Mouse (Mus musculus) embryonic fibroblast, embryonic 13.5 days (primary cell): ENCODE measurements around the gene Zfp704. TPM values are rescaled to one million over a fixed set of nuclear protein-coding genes. Genes with fewer than 3 reads are reported as not detected.
A peak's percentile ranks its signal among the peaks of the same experiment; 100 is the strongest.

ENCODE experiments used
- H3K27ac ChIP-seq: 2 replicates; pipeline ENCODE4 v1.5.1; 2012; ENCODE audit warnings: low read length, control low read depth, inconsistent platforms; ENCODE audit not compliant: insufficient read depth
- H3K4me1 ChIP-seq: 2 replicates; pipeline ENCODE4 v1.6.1; 2011; ENCODE audit warnings: low read length; ENCODE audit not compliant: control insufficient read depth, insufficient read depth
- H3K4me3 ChIP-seq: 2 replicates; pipeline ENCODE4 v1.5.1; 2011; ENCODE audit warnings: mild to moderate bottlenecking, control low read depth, low read length; ENCODE audit not compliant: insufficient read depth
- CTCF ChIP-seq: IDR thresholded peaks from 2 replicates; pipeline ENCODE4 v1.5.1; 2011; ENCODE audit warnings: mild to moderate bottlenecking, control low read depth, low read length, moderate library complexity, borderline replicate concordance; ENCODE audit not compliant: insufficient read depth
- POLR2A ChIP-seq: IDR thresholded peaks from 2 replicates; pipeline ENCODE4 v1.6.1; 2011; ENCODE audit warnings: low read depth, mild to moderate bottlenecking, control low read depth, low read length, moderate library complexity
- polyA plus RNA-seq: library from polyadenylated mRNA; stranded (reverse); fragments of >200 nt; gene quantifications from 2 replicates; pipeline ENCODE4 v1.2.4, GENCODE M21; 2011; ENCODE audit warnings: low read depth; ENCODE audit not compliant: missing spikeins, insufficient read length

Gene Zfp704
- polyA plus RNA-seq, 1 experiment = 8.2 TPM

DNA sequence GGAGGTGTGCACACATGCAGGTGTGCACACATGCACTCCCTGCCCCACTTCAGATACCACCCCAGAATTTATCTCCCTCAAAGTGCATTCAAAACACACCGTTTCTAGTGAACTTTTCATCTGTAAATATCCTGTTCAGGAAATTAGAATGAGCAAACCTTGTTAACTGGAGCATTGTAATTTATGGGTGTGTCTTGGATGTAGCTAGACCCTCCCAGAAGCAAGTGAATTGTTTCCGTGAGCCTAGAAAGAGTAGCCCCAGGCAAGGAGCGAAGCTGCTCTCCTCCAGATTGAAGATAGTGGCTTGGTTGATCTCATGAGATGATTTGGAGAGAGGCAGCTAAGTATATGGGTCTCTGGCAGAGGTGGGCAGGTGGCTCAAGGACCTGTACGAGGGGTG, 1.3 kb upstream of the Zfp704 start:
- H3K4me1 ChIP-seq = no peaks in the 10 kb centered on the region
- H3K27ac ChIP-seq = no peak overlapping the region
- H3K4me3 ChIP-seq = no peak overlapping the region
- TF ChIP-seq CTCF = no peak

- H3K4me3 ChIP-seq = no peak overlapping the region
- TF ChIP-seq CTCF = no peak
- no peak for TF ChIP-seq POLR2A
- H3K4me1 ChIP-seq = no peaks in the 10 kb centered on the region
- H3K27ac ChIP-seq = no peak overlapping the region
Measured at GRCm38 (mm10) chr3:9610426-9610825, 541 bp upstream of the Zfp704 start.

- TF ChIP-seq CTCF (no peak), POLR2A (no peak)
- no peaks in the 10 kb centered on the region for H3K4me1 ChIP-seq
- H3K4me3 ChIP-seq = peak overlapping the region; percentile 92
- no peak overlapping the region for H3K27ac ChIP-seq
Measured at GRCm38 (mm10) chr3:9608906-9609580, 842 bp downstream of the Zfp704 start.

- Histone ChIP-seq H3K4me1 (no peaks in the 10 kb centered on the region), H3K27ac (no peak overlapping the region), H3K4me3 (peak overlapping the region; percentile 92)
- TF ChIP-seq POLR2A (no peak), CTCF (no peak)
Measured at GRCm38 (mm10) chr3:9608441-9608905, 1.4 kb downstream of the Zfp704 start.

- TF ChIP-seq CTCF = no peak
- no peak for TF ChIP-seq POLR2A
- Histone ChIP-seq H3K27ac (no peak overlapping the region), H3K4me1 (no peaks in the 10 kb centered on the region), H3K4me3 (no peak overlapping the region)
Measured at GRCm38 (mm10) chr3:9607686-9608085, 2.2 kb downstream of the Zfp704 start.

DNA sequence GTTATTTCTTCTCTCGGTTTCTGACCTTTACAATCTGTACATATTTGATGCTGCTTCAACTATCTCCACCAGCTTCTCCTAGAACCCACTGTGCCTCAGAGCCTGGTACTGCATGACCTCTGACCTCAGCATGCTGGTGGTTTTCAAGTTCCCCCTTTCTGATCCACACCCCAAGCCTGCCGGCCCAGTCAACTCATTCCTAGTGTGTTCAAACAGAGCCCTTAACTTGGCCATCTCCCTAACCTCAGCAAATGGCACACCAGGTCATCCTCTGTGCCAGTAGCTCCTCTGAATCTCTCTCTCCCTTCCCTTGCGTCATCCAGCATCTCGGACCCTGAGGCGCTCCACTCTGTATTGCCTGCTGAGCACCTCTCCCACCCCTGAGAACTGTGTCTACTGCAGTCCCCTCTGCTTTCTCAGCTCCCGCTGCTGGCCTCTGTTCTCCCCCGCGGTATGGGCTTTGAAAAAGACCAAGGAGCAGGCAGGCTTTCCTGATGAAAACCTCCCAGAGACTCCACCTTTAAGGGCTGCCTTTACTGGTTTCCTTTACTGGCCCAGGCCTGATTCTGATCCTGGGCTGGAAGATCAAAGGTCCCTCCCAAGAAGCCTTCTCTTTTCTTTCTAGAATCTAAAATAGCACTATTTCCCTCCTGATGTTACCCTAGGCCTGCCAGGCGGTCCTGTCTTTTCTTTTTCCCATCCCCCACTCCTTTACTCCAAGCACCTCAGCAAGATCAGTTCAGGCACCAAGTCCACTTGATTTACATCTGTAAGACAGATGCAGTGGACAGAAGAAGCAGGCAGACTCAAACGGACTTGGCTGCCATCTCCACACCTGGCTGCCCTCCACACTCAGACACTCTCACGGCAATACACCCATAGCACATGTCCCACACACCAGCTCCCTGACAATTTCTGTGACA, 3.8 kb downstream of the Zfp704 start:
- H3K27ac ChIP-seq = no peak overlapping the region
- H3K4me3 ChIP-seq = no peak overlapping the region
- TF ChIP-seq POLR2A (no peak), CTCF (no peak)
- no peaks in the 10 kb centered on the region for H3K4me1 ChIP-seq

GRCm38 (mm10) chr3:9604941-9605340, 4.9 kb downstream of the Zfp704 start:
- H3K4me1 ChIP-seq = peaks cover 4% of the 10 kb centered on the region; the same call in 1 of the 2 replicates

GRCm38 (mm10) chr3:9603866-9604265, 6.0 kb downstream of the Zfp704 start:
- H3K4me1 ChIP-seq = peaks cover 4% of the 10 kb centered on the region; the same call in 1 of the 2 replicates
- H3K4me3 ChIP-seq = no peak overlapping the region
- no peak overlapping the region for H3K27ac ChIP-seq
- TF ChIP-seq POLR2A = no peak
- TF ChIP-seq CTCF = no peak

More at GRCm38 (mm10) chr3:9604941-9605340, 4.9 kb downstream of the Zfp704 start:
- TF ChIP-seq CTCF = no peak
- TF ChIP-seq POLR2A = no peak
- Histone ChIP-seq H3K4me3 (no peak overlapping the region), H3K27ac (no peak overlapping the region)

GRCm38 (mm10) chr3:9600577-9600976, 9.3 kb downstream of the Zfp704 start:
- Histone ChIP-seq H3K4me1 (peaks cover 4% of the 10 kb centered on the region; the same call in 1 of the 2 replicates), H3K27ac (no peak overlapping the region), H3K4me3 (no peak overlapping the region)
- no peak for TF ChIP-seq POLR2A
- TF ChIP-seq CTCF = no peak
